Mouse (Mus musculus) gastrocnemius, postnatal 10 days (tissue): Measurements from ENCODE around the gene Taf4. TPM values are rescaled to one million over a fixed set of nuclear protein-coding genes. Genes with fewer than 3 reads are reported as not detected.

Experiments
- DNase-seq: peaks from one replicate; pipeline ENCODE4 v3.0.0; 2021; ENCODE audit warnings: mixed read lengths
- total RNA-seq, 2 experiments: library from RNA; stranded (reverse); gene quantifications; 2 replicates each; pipeline ENCODE4 v1.2.3; 2021

The Taf4 gene
- total RNA-seq, 2 experiments from 2014 or later, result 9.9 to 13.3 TPM

GRCm38 (mm10) chr2:179937091-179937490 lies 39.4 kb downstream of the Taf4 start:
- DNase-seq, result no peak

GRCm38 (mm10) chr2:179934165-179934564 lies 42.3 kb downstream of the Taf4 start:
- no peak for DNase-seq

- DNase-seq, result peak; percentile 42
Measured at GRCm38 (mm10) chr2:179931741-179932140, 44.7 kb downstream of the Taf4 start.

GRCm38 (mm10) chr2:179929166-179929565 lies 47.3 kb downstream of the Taf4 start:
- no peak for DNase-seq

- no peak for DNase-seq
Measured at GRCm38 (mm10) chr2:179924038-179924437, 52.4 kb downstream of the Taf4 start.

GRCm38 (mm10) chr2:179921021-179921653 lies 55.3 kb downstream of the Taf4 start:
- no peak for DNase-seq

GRCm38 (mm10) chr2:179920042-179920441 lies 56.4 kb downstream of the Taf4 start:
- DNase-seq, result no peak

GRCm38 (mm10) chr2:179916877-179917673 lies 59.4 kb downstream of the Taf4 start:
- DNase-seq, result peak; percentile 70

- DNase-seq, result no peak
Measured at GRCm38 (mm10) chr2:179914246-179914645, 62.2 kb downstream of the Taf4 start.

- no peak for DNase-seq
Measured at GRCm38 (mm10) chr2:179913349-179913748, 63.1 kb downstream of the Taf4 start.

- DNase-seq, result no peak
Measured at GRCm38 (mm10) chr2:179912911-179913310, 63.5 kb downstream of the Taf4 start.

GRCm38 (mm10) chr2:179896949-179897348 lies 79.5 kb downstream of the Taf4 start:
- DNase-seq, result no peak

- DNase-seq, result no peak
Measured at GRCm38 (mm10) chr2:179891048-179891447, 85.4 kb downstream of the Taf4 start.

GRCm38 (mm10) chr2:179884561-179884960 lies 91.9 kb downstream of the Taf4 start:
- no peak for DNase-seq

GRCm38 (mm10) chr2:179877551-179878215 lies 98.8 kb downstream of the Taf4 start:
- DNase-seq, result peak; percentile 52

- DNase-seq, result peak; percentile 72
Measured at GRCm38 (mm10) chr2:179875147-179875546, 101.3 kb downstream of the Taf4 start.

- DNase-seq, result peak; percentile 23
Measured at GRCm38 (mm10) chr2:179873315-179873714, 103.1 kb downstream of the Taf4 start.

GRCm38 (mm10) chr2:179872724-179873123 lies 103.7 kb downstream of the Taf4 start:
- peak; percentile 27 for DNase-seq

- DNase-seq, result no peak
Measured at GRCm38 (mm10) chr2:179869871-179870270, 106.6 kb downstream of the Taf4 start.

GRCm38 (mm10) chr2:179867669-179868068 lies 108.8 kb downstream of the Taf4 start:
- no peak for DNase-seq

- DNase-seq, result no peak
Measured at GRCm38 (mm10) chr2:179865097-179865496, 111.3 kb downstream of the Taf4 start.

- DNase-seq, result no peak
Measured at GRCm38 (mm10) chr2:179863266-179863665, 113.2 kb downstream of the Taf4 start.

- DNase-seq, result no peak
Measured at GRCm38 (mm10) chr2:179862676-179863075, 113.8 kb downstream of the Taf4 start.
